Mouse (Mus musculus) activated CD4-positive, CD25-positive, alpha-beta regulatory T cell, adult 4 months (primary cell): ENCODE results near the gene Fdxacb1. TPM values are rescaled to one million over a fixed set of nuclear protein-coding genes. Genes with fewer than 3 reads are reported as not detected.

Source experiments
- ATAC-seq: one replicate; pipeline ENCODE4 v1.8.0; 2017
- polyA plus RNA-seq, 2 experiments: library from polyadenylated mRNA; unstranded; fragments of 100-300 nt; shearing (Covaris generic); gene quantifications; one replicate each; pipeline ENCODE4 v1.2.1; 2017

Fdxacb1 gene
- polyA plus RNA-seq, 2 experiments from 2014 or later = 6.5 to 7.5 TPM

GRCm38 (mm10) chr9:50750706-50751105 is 17.3 kb upstream of the Fdxacb1 start:
- ATAC-seq = no peak

GRCm38 (mm10) chr9:50751323-50751722 is 16.7 kb upstream of the Fdxacb1 start, which contains the start of gene Cryab:
TSS of gene Cryab (plus strand) at chr9:50751325.
- no peak for ATAC-seq

- no peak for ATAC-seq
Observed at GRCm38 (mm10) chr9:50752054-50752602, 15.9 kb upstream of the Fdxacb1 start, which contains the start of gene Hspb2. TSS of gene Hspb2 (minus strand) at chr9:50752354.

- no peak for ATAC-seq
Observed at GRCm38 (mm10) chr9:50752784-50753615, 15.0 kb upstream of the Fdxacb1 start.

- no peak for ATAC-seq
Observed at GRCm38 (mm10) chr9:50753947-50754346, 14.1 kb upstream of the Fdxacb1 start.

GRCm38 (mm10) chr9:50756711-50757110 is 11.3 kb upstream of the Fdxacb1 start:
- ATAC-seq = no peak

- ATAC-seq = no peak
Observed at GRCm38 (mm10) chr9:50761520-50762243, 6.4 kb upstream of the Fdxacb1 start.

GRCm38 (mm10) chr9:50763331-50763730 is 4.7 kb upstream of the Fdxacb1 start:
- no peak for ATAC-seq

- ATAC-seq = no peak
Observed at GRCm38 (mm10) chr9:50767531-50768106, 417 bp upstream of the Fdxacb1 start.

- no peak for ATAC-seq
Observed at GRCm38 (mm10) chr9:50770011-50770410, 2.0 kb downstream of the Fdxacb1 start.

GRCm38 (mm10) chr9:50774026-50774462 is 6.0 kb downstream of the Fdxacb1 start:
- ATAC-seq = no peak

GRCm38 (mm10) chr9:50774991-50775612 is 7.1 kb downstream of the Fdxacb1 start, which contains the start of the genes Alg9 and 1110032A03Rik:
TSS of gene Alg9 (plus strand) at chr9:50775019.
TSS of gene 1110032A03Rik (minus strand) at chr9:50775520.
- ATAC-seq = peak; percentile 71

GRCm38 (mm10) chr9:50775662-50776126 is 7.7 kb downstream of the Fdxacb1 start:
- peak; percentile 22 for ATAC-seq

- ATAC-seq = no peak
Observed at GRCm38 (mm10) chr9:50776162-50776760, 8.2 kb downstream of the Fdxacb1 start.

- ATAC-seq = peak; percentile 66
Observed at GRCm38 (mm10) chr9:50782155-50782554, 14.1 kb downstream of the Fdxacb1 start.

GRCm38 (mm10) chr9:50795266-50795665 is 27.2 kb downstream of the Fdxacb1 start:
- no peak for ATAC-seq

GRCm38 (mm10) chr9:50796776-50797175 is 28.7 kb downstream of the Fdxacb1 start:
- ATAC-seq = no peak

GRCm38 (mm10) chr9:50797641-50798040 is 29.6 kb downstream of the Fdxacb1 start:
- ATAC-seq = no peak

GRCm38 (mm10) chr9:50798368-50798767 is 30.3 kb downstream of the Fdxacb1 start:
- ATAC-seq = no peak

GRCm38 (mm10) chr9:50800985-50801384 is 32.9 kb downstream of the Fdxacb1 start:
- ATAC-seq = peak; percentile 52

- no peak for ATAC-seq
Observed at GRCm38 (mm10) chr9:50803055-50803671, 35.1 kb downstream of the Fdxacb1 start.
